Mouse (Mus musculus) intestine, embryonic 15.5 days (tissue): ENCODE measurements around the gene Tnrc18. TPM values are rescaled to one million over a fixed set of nuclear protein-coding genes. Genes with fewer than 3 reads are reported as not detected.
"Not testable (repeated sequence)": the region's sequence is repeated elsewhere in the genome, so short reads cannot be mapped to it uniquely, and the experiment has no call there.

Experiments
- ATAC-seq: fragments of 200-750 bp; cut with Nextera tagmentation; 2 replicates; pipeline ENCODE4 v1.8.0; 2017; ENCODE audit warnings: moderate TSS enrichment, moderate library complexity
- H3K27ac ChIP-seq: fragments of 300-500 bp; sonication (generic); 2 replicates; pipeline ENCODE4 v1.5.1; 2015; ENCODE audit warnings: mild to moderate bottlenecking, inconsistent platforms
- H3K27me3 ChIP-seq: fragments of 300-500 bp; sonication (generic); replicated peaks from 2 replicates; pipeline ENCODE4 v1.6.1; 2015; ENCODE audit warnings: inconsistent platforms
- H3K36me3 ChIP-seq: fragments of 300-500 bp; sonication (generic); 2 replicates; pipeline ENCODE4 v1.6.1; 2015; ENCODE audit warnings: inconsistent platforms
- H3K4me1 ChIP-seq: fragments of 300-500 bp; sonication (generic); replicated peaks from 2 replicates; pipeline ENCODE4 v1.6.1; 2015; ENCODE audit warnings: inconsistent platforms
- H3K4me2 ChIP-seq: fragments of 300-500 bp; sonication (generic); replicated peaks from 2 replicates; pipeline ENCODE4 v1.6.1; 2015; ENCODE audit warnings: mild to moderate bottlenecking, inconsistent platforms
- H3K4me3 ChIP-seq: fragments of 300-500 bp; sonication (generic); replicated peaks from 2 replicates; pipeline ENCODE4 v1.5.1; 2015; ENCODE audit warnings: inconsistent platforms
- H3K9ac ChIP-seq: fragments of 300-500 bp; sonication (generic); 2 replicates; pipeline ENCODE4 v1.6.1; 2015; ENCODE audit warnings: inconsistent platforms
- H3K9me3 ChIP-seq: fragments of 300-500 bp; sonication (generic); 2 replicates; pipeline ENCODE4 v1.6.1; 2016; ENCODE audit warnings: inconsistent platforms
- WGBS: fragments of 180-500 bp; shearing (Covaris S2); methylation state at CpG from one replicate; pipeline ENCODE4 v1.1.7; 2015; 5-methylcytosine and 5-hydroxymethylcytosine counted together
- polyA plus RNA-seq: library from polyadenylated mRNA; unstranded; fragments of >200 nt; fragmentation: Nextera tagmentation; extraction: Ambion mirVana; gene quantifications from 2 replicates; pipeline ENCODE4 v1.2.1, GENCODE M21; 2015

Gene Tnrc18
- polyA plus RNA-seq, 1 experiment from 2014 or later = 19.5 TPM

GRCm38 (mm10) chr5:142841372-142842136, 24.1 kb upstream of the Tnrc18 start:
- no peaks in the 10 kb centered on the region for H3K4me1 ChIP-seq
- H3K4me3 ChIP-seq = no peak overlapping the region
- H3K9ac ChIP-seq = no peak overlapping the region
- H3K4me2 ChIP-seq = no peak overlapping the region
- ATAC-seq = peak; percentile 27; the same call in 1 of the 2 replicates
- H3K9me3 ChIP-seq = no peaks in the 10 kb centered on the region
- no peaks in the 10 kb centered on the region for H3K27me3 ChIP-seq
- 0 out of 2 replicates have a peak overlapping the region, but pooled peaks have one; percentile 32 for H3K27ac ChIP-seq
- WGBS = 75% methylated on average over 8 of the region's 8 CpGs
- no peaks in the 10 kb centered on the region for H3K36me3 ChIP-seq

- not testable (repeated sequence) for H3K36me3 ChIP-seq, H3K4me1 ChIP-seq, H3K27me3 ChIP-seq, H3K4me3 ChIP-seq, H3K4me2 ChIP-seq, H3K9ac ChIP-seq, ATAC-seq, H3K27ac ChIP-seq, H3K9me3 ChIP-seq
- 82% methylated on average over 2 of the region's 2 CpGs for WGBS
Measured at GRCm38 (mm10) chr5:142837427-142837826, 20.0 kb upstream of the Tnrc18 start.

- H3K9me3 ChIP-seq = no peaks in the 10 kb centered on the region
- no peak overlapping the region for H3K27ac ChIP-seq
- no peak overlapping the region for H3K9ac ChIP-seq
- no peak overlapping the region for H3K4me2 ChIP-seq
- no peaks in the 10 kb centered on the region for H3K27me3 ChIP-seq
- H3K4me3 ChIP-seq = no peak overlapping the region
- H3K36me3 ChIP-seq = no peaks in the 10 kb centered on the region
- 63% methylated on average over 6 of the region's 6 CpGs for WGBS
- H3K4me1 ChIP-seq = no peaks in the 10 kb centered on the region
- no peak for ATAC-seq
Measured at GRCm38 (mm10) chr5:142836891-142837290, 19.4 kb upstream of the Tnrc18 start.

GRCm38 (mm10) chr5:142833646-142834438, 16.4 kb upstream of the Tnrc18 start:
- Histone ChIP-seq H3K27ac (no peak overlapping the region), H3K27me3 (no peaks in the 10 kb centered on the region), H3K9me3 (no peaks in the 10 kb centered on the region), H3K4me1 (no peaks in the 10 kb centered on the region), H3K36me3 (no peaks in the 10 kb centered on the region), H3K9ac (no peak overlapping the region), H3K4me2 (no peak overlapping the region), H3K4me3 (no peak overlapping the region)
- ATAC-seq = peak; percentile 43; the same call in 1 of the 2 replicates
- WGBS = 48% methylated on average over 8 of the region's 8 CpGs

- no peak overlapping the region for H3K4me2 ChIP-seq
- WGBS = 87% methylated on average over 4 of the region's 4 CpGs
- H3K4me3 ChIP-seq = no peak overlapping the region
- H3K27ac ChIP-seq = no peak overlapping the region
- H3K4me1 ChIP-seq = peaks cover 14% of the 10 kb centered on the region; the same call in 1 of the 2 replicates
- H3K36me3 ChIP-seq = no peaks in the 10 kb centered on the region
- H3K9ac ChIP-seq = no peak overlapping the region
- H3K9me3 ChIP-seq = no peaks in the 10 kb centered on the region
- ATAC-seq = no peak
- no peaks in the 10 kb centered on the region for H3K27me3 ChIP-seq
Measured at GRCm38 (mm10) chr5:142826131-142826530, 8.7 kb upstream of the Tnrc18 start.

- H3K27ac ChIP-seq = no peak overlapping the region
- no peaks in the 10 kb centered on the region for H3K9me3 ChIP-seq
- WGBS = 74% methylated on average over 5 of the region's 5 CpGs
- H3K4me2 ChIP-seq = no peak overlapping the region
- H3K9ac ChIP-seq = no peak overlapping the region
- no peaks in the 10 kb centered on the region for H3K36me3 ChIP-seq
- no peak for ATAC-seq
- H3K4me1 ChIP-seq = peaks cover 14% of the 10 kb centered on the region; the same call in 1 of the 2 replicates
- H3K27me3 ChIP-seq = no peaks in the 10 kb centered on the region
- H3K4me3 ChIP-seq = no peak overlapping the region
Measured at GRCm38 (mm10) chr5:142825665-142826064, 8.2 kb upstream of the Tnrc18 start.

GRCm38 (mm10) chr5:142824091-142824490, 6.6 kb upstream of the Tnrc18 start:
- peaks cover 14% of the 10 kb centered on the region; the same call in 1 of the 2 replicates for H3K4me1 ChIP-seq
- no peak for ATAC-seq
- peak overlapping the region; percentile 94; the same call in 1 of the 2 replicates for H3K4me3 ChIP-seq
- peak overlapping the region; percentile 100 for H3K27ac ChIP-seq
- no peaks in the 10 kb centered on the region for H3K27me3 ChIP-seq
- H3K4me2 ChIP-seq = peak overlapping the region; percentile 86
- 29% methylated on average over 6 of the region's 6 CpGs for WGBS
- peak overlapping the region; percentile 98; the same call in 1 of the 2 replicates for H3K9ac ChIP-seq
- no peaks in the 10 kb centered on the region for H3K36me3 ChIP-seq
- H3K9me3 ChIP-seq = no peaks in the 10 kb centered on the region

GRCm38 (mm10) chr5:142823096-142824062, 5.9 kb upstream of the Tnrc18 start:
- peak overlapping the region; percentile 100 for H3K27ac ChIP-seq
- H3K4me3 ChIP-seq = peak overlapping the region; percentile 94
- H3K4me2 ChIP-seq = peak overlapping the region; percentile 86
- peak; percentile 54 for ATAC-seq
- peaks cover 14% of the 10 kb centered on the region; the same call in 1 of the 2 replicates for H3K4me1 ChIP-seq
- H3K9ac ChIP-seq = peak overlapping the region; percentile 98
- no peaks in the 10 kb centered on the region for H3K9me3 ChIP-seq
- H3K27me3 ChIP-seq = no peaks in the 10 kb centered on the region
- 7% methylated on average over 31 of the region's 31 CpGs for WGBS
- no peaks in the 10 kb centered on the region for H3K36me3 ChIP-seq

GRCm38 (mm10) chr5:142822286-142823095, 5.0 kb upstream of the Tnrc18 start:
- peak overlapping the region; percentile 100 for H3K27ac ChIP-seq
- WGBS = under 1% methylated on average over 36 of the region's 36 CpGs
- H3K27me3 ChIP-seq = no peaks in the 10 kb centered on the region
- H3K4me1 ChIP-seq = peaks cover 14% of the 10 kb centered on the region; the same call in 1 of the 2 replicates
- H3K9me3 ChIP-seq = no peaks in the 10 kb centered on the region
- H3K4me2 ChIP-seq = peak overlapping the region; percentile 86
- H3K36me3 ChIP-seq = no peaks in the 10 kb centered on the region
- peak overlapping the region; percentile 98 for H3K9ac ChIP-seq
- H3K4me3 ChIP-seq = peak overlapping the region; percentile 94
- ATAC-seq = no peak

- peak overlapping the region; percentile 86 for H3K4me2 ChIP-seq
- peak overlapping the region; percentile 98 for H3K9ac ChIP-seq
- H3K27me3 ChIP-seq = no peaks in the 10 kb centered on the region
- no peaks in the 10 kb centered on the region for H3K9me3 ChIP-seq
- H3K36me3 ChIP-seq = no peaks in the 10 kb centered on the region
- no peak for ATAC-seq
- H3K4me3 ChIP-seq = peak overlapping the region; percentile 94
- WGBS = 0% methylated on average over 9 of the region's 9 CpGs
- peaks cover 14% of the 10 kb centered on the region; the same call in 1 of the 2 replicates for H3K4me1 ChIP-seq
- peak overlapping the region; percentile 100 for H3K27ac ChIP-seq
Measured at GRCm38 (mm10) chr5:142821974-142822285, 4.5 kb upstream of the Tnrc18 start.
